Mouse (Mus musculus) brain, adult 2 months (tissue): ENCODE measurements around the gene Golga3.
A peak's percentile ranks its signal among the peaks of the same experiment; 100 is the strongest.

Experiments
- DNase-seq: peaks from one replicate; pipeline ENCODE4 v3.0.0; 2011; ENCODE audit warnings: low read depth, low spot score

Golga3 gene

DNA sequence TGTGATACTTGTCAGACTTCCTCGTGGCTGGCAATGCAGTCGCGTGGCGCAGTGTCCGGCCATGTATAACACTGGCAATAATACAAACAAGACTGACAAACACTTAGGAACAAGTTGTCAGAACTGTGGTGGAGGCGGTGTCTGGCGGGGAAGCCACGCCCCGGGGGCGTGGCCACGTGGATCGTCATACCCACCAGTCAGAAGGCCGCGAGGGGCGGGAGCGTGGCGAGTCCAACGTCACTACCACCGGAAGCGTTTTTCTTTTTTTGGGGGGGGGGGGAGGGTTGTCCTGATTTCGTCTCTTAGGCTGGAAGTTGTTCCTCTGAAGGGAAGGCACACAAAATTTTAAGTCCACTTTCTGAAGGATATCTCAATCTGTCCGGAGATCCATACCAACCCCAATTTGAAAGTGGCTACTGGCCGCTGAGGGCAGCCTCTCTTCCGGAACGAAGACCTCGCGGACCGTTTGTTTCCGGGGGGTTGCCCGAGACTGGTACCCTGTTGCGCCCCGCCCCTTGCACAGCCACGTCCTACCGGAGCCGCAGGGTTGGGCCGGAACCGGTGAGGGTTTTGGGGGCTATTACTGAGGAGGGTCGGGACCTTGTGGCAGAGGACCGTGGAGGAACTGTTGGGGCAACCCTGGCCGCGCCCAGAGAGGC lies at the start of gene Golga3:
Golga3 (plus strand) TSS at position 340 of the 659 bp plus-strand sequence.
- DNase-seq, result peak; percentile 96

DNA sequence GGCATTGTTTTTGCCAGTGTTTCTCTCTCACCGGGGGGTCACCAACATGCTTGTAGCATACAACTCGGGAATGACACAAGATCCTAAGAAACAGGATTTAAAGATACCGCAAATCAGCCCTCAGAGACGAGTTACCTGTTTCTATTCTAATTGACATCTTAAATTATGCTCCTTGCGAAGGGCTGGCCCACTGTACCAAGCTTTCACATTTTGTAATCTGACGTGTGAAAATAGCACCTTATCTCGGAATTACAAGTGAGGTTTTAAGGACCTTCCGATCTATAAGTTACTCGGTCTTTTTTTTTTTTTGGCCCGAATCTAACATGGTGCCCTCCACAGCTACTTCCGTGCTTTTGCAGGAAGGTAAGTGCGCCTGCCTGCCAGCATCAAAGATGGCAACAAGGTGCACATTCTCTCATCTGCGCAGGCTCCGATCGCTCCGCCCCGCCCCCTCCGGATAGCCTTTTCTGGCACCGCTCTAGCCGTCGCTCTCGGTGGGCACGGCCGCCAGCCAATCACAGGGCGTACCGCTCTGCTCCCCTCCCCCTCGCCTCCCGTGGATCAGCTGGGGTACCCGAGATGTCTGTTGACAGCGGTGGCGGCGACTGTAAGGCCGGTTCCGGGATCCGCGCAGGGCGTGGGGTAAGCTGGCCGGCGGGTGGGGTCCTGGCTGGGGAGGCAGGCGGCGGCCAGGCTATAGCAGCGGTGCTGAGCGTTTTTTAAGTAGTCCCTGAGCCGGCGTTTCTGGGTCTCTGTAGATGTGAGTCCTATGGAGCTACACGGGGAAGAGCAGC lies 41.0 kb upstream of the Golga3 start, which contains the start of gene Chfr:
Chfr (plus strand) TSS at position 550 of the 794 bp plus-strand sequence.
- peak; percentile 99 for DNase-seq

DNA sequence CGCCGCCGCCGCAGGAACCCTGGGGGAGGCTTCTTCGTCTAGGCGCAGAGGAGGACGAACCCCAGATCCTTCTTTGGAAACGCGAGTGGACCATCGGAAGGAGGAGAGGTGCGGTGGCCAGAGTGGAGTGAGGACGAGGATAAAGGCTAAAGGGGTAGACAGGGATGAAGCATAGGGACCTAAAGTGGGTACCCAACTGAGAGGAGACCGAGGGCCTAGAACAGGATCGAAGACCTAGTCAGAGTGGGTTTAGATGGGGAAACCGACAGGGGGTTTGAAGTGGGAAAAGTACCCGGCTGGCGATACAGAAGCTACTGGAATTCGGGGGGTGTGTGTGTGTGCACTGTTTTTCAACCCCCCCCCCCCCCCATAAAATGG lies 40.4 kb upstream of the Golga3 start:
- no peak for DNase-seq

DNA sequence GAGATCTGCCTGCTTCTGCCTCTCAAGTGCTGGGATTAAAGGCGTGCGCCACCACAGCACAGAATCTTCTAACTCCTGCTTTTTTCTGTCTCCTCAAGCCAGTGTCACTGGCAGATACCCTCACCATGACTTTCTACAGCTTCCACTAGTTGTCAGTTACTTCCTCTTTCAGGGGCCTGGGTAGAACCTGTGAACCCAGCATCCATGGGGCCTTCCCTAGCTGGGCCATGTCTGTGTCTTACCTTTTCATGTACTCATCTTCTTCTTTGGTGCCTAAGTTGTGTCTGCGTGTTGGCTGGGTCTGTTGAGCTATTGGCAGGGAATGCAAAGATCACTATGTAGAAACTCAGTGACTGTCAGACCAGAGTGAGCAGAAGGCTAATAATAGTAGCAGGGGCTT lies 38.7 kb upstream of the Golga3 start:
- no peak for DNase-seq

DNA sequence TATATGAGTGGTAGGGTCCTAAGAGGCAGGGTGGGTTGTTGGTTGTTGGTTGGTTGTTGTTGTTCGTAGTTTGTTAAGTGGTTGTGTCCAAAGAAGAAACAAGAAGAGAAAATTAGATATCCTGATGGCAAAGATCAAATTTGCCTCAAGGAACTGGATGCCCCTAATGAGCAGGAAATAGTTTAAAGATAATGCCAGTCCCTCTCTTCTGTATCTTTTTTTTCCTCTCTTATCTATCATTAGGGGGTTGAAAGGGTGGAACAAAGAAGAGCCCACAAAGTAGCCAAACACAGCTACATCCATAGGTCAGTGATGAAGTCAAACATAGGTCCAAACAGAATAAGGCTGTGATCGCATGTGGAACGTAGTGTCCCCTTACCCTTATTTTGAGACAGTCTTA lies 37.2 kb upstream of the Golga3 start:
- no peak for DNase-seq

DNA sequence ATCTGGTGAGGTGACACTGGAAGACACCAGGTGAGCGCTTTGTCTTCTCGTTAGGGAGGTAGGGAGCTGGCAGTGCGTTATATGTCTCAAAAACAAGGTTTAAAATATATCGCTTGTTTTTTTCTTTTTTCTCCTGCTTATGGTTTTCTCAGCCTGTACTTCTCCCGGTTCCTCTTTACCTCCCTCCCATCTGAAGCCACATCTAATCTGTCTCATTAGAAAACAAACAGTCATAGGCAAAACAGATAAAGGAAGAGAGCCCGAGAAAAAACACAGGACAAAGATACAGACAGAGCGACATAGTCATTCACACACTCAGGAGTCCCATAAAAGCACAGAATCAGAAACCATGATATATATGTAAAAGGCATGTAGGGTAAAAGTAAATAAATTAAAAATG lies 36.1 kb upstream of the Golga3 start:
- no peak for DNase-seq

DNA sequence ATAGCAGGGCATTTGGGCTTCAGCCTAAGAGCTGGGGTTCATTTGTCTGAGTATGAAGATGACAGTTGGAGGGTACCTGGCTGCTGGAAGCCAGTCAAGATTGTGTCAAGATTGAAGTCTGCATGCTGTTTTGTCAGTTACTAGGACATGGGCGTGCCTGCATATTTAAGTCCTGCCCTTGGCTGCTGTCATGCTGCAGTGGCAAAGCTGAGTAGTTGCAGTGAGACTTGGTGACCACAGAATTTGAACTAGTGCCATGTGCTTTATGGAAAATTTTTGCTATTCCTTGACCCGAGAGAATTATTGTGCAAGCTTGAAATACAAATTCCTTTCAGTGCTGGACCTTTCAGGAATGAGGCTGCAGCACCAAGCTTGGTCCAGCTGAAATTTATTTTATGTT lies 34.2 kb upstream of the Golga3 start:
- no peak for DNase-seq

DNA sequence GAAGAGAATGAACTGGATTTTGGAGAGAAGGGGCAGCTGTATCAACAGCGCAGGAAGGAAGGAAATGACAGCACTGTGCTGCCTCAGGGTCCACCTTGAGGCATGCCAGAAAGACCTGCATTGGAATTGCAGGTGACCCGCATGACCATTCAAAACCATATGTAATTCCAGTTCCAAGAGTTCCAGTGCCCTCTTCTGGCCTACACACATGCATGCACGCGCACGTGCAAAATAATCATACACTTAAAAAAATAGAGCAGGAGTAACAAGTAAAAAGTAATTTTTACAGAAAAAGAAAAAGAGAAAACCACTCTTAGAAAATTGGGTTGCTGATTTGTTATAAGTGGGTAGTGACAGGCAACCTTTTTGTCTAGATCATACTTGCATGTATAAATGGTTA lies 33.5 kb upstream of the Golga3 start:
- peak; percentile 26 for DNase-seq

DNA sequence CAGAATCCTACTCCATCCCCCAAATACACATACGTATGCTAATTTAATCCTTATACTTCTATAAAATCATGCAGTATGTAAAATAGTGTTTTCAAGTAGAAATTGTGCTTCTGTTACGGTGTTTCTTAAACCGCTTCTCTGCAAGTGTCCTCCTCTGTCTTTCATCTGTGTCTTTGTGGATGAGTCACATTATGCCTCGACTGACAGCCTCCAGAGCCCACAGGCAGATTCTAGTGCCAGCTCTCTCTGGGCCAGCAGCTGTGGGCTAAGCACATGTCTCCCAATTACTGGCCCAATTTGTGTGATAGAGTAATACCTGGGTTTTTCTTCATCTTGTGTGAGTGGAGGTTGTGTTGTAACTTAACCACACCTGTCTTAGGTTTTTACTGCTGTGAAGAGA lies 7.1 kb upstream of the Golga3 start:
- peak; percentile 39 for DNase-seq

DNA sequence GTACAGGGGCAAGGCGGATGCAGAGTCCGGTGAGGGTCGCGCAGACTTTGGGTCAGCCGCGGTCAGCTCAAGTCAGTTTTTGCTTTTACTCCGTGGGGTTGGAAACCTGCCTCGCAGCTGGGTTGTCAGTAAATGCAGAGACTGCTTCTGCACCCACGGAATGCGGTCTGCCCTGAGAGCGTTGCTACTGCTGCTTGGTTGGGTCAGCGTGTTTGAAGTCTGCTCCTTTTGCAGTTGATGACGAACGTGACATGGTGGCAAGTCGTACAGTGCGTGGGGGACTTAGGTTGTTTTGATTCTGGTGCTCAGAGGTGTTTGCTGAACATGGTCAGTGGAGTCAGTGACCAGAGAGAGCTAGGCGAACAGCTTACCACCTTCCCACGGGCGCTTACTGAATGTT lies 520 bp downstream of the Golga3 start:
- peak; percentile 24 for DNase-seq

DNA sequence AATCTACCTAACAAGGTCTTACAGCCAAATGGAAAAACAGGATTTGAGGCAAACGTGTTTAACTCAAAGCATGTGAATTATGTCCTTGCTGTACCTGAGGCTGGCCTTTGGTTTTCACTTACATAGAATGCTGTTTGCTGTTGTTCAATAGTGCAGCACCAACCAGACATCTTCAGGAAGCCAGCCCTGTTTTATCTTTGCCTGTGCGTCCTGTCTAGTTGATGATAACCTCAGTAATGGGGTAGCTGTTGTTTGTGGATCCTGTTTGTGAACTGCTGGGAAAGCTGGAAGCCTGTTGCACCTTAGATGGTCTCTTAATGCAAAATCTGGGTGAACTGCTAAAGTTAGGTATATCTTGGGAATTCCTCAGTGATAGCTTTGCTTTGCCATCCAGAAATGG lies 2.1 kb downstream of the Golga3 start:
- DNase-seq, result no peak

DNA sequence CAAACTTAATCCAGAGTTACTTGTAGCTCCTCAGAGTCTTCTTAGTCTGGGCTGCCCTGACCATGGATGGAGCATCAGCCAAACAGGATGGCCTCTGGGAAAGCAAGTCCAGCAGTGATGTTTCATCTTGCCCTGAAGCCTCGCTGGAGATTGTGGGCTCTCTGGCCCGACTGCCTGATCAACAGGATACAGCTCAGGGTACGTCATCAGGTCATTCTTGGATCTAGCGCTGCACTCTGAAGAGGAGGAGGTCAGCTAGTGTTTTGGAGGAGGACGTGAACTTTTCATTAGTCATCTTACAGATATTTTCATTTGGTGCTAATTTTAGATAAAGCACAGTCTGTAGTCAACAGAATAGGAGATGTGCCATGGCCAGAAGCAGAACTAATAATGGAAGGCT lies 5.2 kb downstream of the Golga3 start:
- DNase-seq, result no peak

DNA sequence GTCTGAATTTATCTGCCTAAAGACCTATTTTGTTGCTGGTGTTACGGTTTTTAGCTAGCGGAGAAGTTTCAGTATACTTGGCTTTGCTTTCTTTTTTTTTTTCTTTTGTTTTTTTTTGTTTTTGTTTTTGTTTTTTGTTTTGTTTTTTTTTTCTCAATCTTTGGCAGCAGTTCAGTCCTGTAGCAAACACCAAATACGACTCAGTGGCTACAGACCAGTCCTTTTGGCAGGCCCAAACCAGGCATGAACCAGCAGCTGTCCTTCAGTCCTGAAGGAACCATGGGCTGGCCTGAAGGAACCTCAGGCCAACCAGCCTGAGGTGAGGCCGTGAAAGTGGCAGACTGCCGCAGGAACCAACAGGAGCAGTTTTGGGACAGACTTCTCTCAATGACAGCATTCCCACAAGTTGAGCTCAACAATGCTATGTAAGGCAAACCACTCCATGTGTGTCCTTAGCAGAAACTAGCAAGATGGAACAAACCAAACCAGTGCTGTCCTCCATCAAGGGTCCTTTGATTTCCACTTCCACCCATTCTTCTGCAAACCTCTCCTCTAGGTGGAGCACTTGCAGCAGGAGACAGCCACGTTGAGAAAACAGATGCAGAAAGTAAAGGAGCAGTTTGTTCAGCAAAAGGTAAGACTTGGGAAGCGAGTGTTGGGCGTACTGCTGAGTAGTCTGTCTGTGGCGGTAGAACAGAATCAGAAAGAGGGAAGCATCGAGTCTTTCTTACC lies 26.8 kb downstream of the Golga3 start:
- DNase-seq, result peak; percentile 28

DNA sequence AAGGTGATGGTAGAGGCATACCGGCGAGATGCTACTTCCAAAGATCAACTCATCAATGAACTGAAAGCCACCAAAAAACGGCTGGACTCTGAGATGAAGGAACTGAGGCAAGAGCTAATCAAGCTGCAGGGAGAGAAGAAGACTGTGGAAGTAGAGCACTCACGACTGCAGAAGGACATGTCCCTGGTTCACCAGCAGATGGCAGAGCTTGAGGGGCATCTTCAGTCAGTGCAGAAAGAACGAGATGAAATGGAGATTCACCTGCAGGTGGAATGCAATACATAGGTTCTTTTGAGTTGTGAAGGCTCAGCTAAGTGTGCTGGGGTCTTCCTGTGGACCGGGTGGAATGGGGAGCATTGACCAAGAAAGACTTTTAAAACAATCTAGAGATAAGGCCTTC lies 28.3 kb downstream of the Golga3 start:
- peak; percentile 34 for DNase-seq

DNA sequence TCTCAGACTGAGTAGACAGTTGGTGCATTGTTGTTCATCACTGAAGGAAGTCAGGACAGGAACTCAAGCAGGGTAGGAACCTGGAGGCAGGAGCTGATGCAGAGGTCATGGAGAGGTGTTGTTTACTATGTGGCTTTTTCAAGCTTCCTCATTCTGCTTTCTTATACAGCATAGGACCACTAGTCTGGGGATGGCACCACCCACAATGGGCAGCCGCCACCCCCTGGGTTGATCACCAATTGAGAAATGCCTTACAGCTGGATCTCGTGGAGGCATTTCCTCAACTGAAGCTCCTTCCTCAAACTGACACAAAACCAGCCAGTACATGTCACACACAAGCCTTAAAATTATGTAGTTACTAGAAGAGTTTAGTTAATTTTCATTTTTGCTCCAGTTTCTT lies 34.8 kb downstream of the Golga3 start:
- no peak for DNase-seq

DNA sequence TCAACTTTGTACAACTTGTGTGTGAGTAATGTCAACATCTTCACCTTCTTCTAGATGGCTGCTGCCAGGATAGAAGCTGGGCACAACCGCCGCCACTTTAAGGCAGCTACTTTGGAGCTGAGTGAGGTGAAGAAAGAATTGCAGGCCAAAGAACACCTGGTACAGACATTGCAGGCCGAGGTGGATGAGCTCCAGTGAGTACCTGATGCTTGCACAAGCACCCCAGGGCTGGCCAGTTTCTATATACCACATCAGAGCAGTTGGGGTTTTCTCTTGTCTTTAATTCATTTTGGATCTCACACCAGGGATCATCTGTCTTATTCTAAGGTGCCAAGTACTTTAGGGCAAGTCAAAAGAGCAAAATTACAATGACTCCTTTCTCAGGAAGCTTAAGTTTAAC lies 40.3 kb downstream of the Golga3 start:
- no peak for DNase-seq

DNA sequence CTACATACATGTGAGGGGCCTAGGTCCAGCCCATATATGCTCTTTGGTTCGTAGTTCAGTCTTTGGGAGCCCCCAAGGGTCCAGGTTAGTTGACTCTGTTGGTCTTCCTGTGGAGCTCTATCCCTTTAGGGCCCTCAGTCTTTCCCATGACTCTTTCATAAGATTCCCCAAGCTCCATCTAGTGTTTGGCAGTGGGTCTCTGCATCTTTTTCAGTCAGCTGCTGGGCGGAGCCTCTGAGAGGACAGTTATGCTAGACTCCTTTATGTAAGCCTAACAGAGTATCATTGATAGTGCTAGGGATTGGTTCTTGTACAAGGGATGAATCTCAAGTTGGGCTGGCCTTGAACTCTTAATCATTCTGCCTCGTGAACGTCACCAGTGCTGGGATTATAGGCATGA lies 43.8 kb downstream of the Golga3 start:
- DNase-seq, result peak; percentile 23

DNA sequence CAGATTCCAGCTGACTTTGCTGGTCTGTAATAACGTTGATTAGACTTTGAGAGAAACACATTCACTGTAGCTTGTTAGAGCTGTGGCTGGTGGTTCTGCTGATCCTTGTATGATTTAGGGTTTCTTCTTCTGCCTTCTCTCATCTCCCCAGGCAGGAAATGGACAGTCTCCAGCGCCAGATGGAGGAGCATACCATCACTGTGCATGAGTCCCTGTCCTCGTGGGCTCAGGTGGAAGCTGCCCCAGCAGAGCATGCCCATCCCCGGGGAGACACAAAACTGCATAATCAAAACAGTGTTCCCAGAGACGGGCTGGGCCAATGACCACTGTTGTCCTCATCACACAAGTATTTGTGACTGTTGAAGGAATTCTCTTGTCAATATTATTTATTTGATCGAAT lies 46.3 kb downstream of the Golga3 start:
- peak; percentile 93 for DNase-seq

DNA sequence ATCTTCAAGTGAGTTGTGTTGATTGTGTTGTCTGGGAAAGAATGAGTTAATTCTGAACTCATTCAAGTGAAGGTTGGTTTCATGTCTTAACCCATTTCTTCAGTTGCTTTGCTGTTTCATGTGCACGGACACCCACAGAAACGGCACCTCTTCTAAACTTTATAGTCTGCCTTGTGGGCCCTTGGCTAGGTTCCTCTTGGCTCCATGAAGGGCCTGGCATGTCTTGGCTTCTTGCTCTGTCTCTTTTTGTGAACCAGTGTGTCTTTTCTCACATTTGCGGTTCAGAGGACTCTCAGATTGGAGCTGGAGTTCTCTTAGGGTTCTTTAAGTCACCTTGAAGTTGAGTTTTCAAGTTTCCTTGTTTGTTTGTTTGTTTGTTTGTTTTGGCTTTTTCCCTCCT lies 48.6 kb downstream of the Golga3 start:
- DNase-seq, result no peak

DNA sequence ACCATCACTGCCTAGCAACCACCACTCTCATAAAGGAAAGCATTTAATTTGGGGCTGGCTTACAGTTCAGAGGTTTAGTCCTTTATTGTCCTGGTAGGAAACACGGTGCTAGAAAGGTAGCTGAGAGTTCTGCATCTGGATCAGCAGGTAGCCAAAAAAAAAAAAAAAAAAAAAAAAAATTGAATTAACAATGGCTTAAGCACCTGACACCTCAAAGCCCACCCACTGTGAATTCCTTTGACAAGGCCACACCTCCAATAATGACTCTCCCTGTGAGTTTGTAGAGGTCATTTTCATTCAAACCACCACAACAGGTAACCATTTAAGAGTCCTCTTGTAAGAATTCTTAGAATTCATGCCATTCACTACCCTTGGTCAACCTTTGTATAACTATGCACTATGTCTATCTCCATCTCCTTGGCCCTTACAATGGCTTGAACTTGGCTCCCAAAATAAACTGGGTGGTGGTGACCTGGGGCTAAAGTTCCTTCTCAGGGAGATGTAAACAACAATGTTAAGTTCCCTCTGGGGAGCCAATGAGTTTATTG lies 50.9 kb downstream of the Golga3 start:
- no peak for DNase-seq

DNA sequence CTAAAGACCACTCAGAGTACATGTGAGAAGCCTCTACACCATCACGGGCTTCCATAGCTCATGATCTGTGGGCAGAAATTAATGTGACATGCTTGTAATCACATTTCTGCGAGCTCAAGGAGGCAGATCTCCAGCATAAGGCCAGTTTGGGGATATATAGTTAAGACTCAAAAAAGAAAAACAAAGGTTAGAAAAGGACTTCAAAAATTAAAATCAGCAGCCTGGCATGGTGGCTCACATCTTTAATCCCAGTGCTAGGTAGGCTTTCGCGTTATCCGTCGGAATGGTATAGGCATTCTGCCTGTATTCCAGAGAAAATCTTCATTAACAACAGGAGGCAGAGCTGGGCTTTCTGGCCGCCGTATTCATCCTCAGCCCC lies 53.9 kb downstream of the Golga3 start:
- no peak for DNase-seq

DNA sequence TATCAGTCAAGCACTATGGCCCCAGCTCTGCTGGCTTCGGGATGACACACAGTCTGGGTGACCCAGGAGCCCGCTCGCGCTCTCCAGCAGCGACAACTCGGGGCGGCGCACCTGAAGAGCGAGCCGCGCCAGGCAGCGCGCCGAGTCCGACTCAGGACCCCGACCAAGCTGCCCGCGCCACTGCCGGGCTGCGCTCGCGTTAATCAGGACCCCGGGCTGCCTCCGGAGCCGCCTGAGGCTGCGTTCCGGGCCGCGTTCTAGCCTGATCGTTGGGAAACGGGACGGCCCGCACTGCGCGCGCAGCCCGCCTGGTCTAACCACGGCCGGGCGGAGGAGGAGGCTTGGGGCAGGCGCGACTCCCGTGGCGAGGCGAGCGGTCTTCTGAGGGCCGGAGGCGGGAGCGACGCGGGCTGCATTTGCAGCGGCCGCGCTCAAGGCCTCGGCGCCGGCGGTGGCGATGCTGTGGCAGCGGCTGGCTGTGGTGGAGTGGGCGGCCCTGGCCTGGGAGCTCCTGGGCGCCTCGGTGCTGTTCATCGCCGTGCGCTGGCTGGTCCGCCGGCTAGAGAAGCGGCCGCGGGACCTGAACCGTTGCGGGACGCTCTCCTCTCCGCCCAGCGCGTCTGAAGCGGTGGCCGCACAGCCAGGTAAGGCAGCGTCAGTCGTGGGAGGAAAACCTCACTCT lies 54.4 kb downstream of the Golga3 start, which contains the start of gene Ankle2:
Ankle2 (plus strand) TSS at position 225 of the 682 bp plus-strand sequence.
- DNase-seq, result peak; percentile 96
